Mouse (Mus musculus) CH12.LX (cell line): Measurements from ENCODE around the gene Arhgef18. TPM values are rescaled to one million over a fixed set of nuclear protein-coding genes. Genes with fewer than 3 reads are reported as not detected.

ENCODE experiments used
- DNase-seq: peaks from one replicate; pipeline ENCODE4 v3.0.0-alpha.2; 2013; ENCODE audit errors: extremely low read depth
- H3K27ac ChIP-seq: 2 replicates; pipeline ENCODE4 v1.5.1; 2012; ENCODE audit warnings: low read depth, mild to moderate bottlenecking, control low read depth, moderate library complexity; ENCODE audit not compliant: insufficient read depth
- H3K27me3 ChIP-seq: replicated peaks from 2 replicates; pipeline ENCODE3; 2012; ENCODE audit warnings: inconsistent platforms
- H3K36me3 ChIP-seq, 2 experiments: replicated peaks in 1 of 2; 2 replicates each; pipeline versions ENCODE3 to v1.6.1; 2012; ENCODE audit warnings: inconsistent platforms in 1 of 2, low read length in 1 of 2, mild to moderate bottlenecking in 1 of 2, mixed read lengths in 1 of 2, moderate library complexity in 1 of 2; ENCODE audit not compliant: control insufficient read depth in 1 of 2, insufficient read depth in 1 of 2
- H3K4me1 ChIP-seq, 2 experiments: 2 replicates each; pipeline ENCODE4 v1.6.1; 2012; ENCODE audit warnings: inconsistent platforms in 1 of 2, moderate library complexity in 1 of 2; ENCODE audit not compliant: insufficient read depth in 2 of 2, control insufficient read depth in 1 of 2
- H3K4me2 ChIP-seq: 2 replicates; pipeline ENCODE4 v1.6.1; 2012; ENCODE audit warnings: low read depth, mild to moderate bottlenecking, control low read depth; ENCODE audit not compliant: poor library complexity, insufficient read depth, severe bottlenecking
- H3K4me3 ChIP-seq, 3 experiments: fragments of 150-350 bp in 1 of 3; sonication (generic) in 1 of 3; replicated peaks in 1 of 3; 2 replicates each; pipeline versions ENCODE3 to v1.5.1; 2011 to 2012; ENCODE audit warnings: low read depth in 2 of 3, low read length in 2 of 3, mild to moderate bottlenecking in 2 of 3, moderate library complexity in 2 of 3, control low read depth in 1 of 3, improper control_type of control experiment in 1 of 3, inconsistent platforms in 1 of 3, mixed read lengths in 1 of 3; ENCODE audit not compliant: poor library complexity in 1 of 3
- H3K79me2 ChIP-seq: replicated peaks from 2 replicates; pipeline ENCODE4 v1.6.1; 2012; ENCODE audit warnings: mild to moderate bottlenecking, moderate library complexity; ENCODE audit not compliant: control insufficient read depth, poor library complexity, insufficient read depth, severe bottlenecking; ENCODE audit errors: extremely low read depth
- H3K9ac ChIP-seq: 2 replicates; pipeline ENCODE4 v1.6.1; 2012; ENCODE audit warnings: low read depth, mild to moderate bottlenecking, control low read depth, moderate library complexity; ENCODE audit not compliant: insufficient read depth
- H3K9me3 ChIP-seq: replicated peaks from 2 replicates; pipeline ENCODE3; 2012; ENCODE audit warnings: low read length, inconsistent platforms, mixed read lengths
- CHD1 ChIP-seq: IDR thresholded peaks from 2 replicates; pipeline ENCODE4 v1.6.1; 2012; ENCODE audit warnings: low read depth, low read length, improper control_type of control experiment, inconsistent platforms
- CHD2 ChIP-seq: IDR thresholded peaks from 2 replicates; pipeline ENCODE4 v1.6.1; 2011; ENCODE audit warnings: low read length, improper control_type of control experiment
- GABPA ChIP-seq: IDR thresholded peaks from 2 replicates; pipeline ENCODE4 v1.6.1; 2012; ENCODE audit warnings: low read depth, low read length, improper control_type of control experiment, inconsistent platforms; ENCODE audit not compliant: insufficient replicate concordance
- HCFC1 ChIP-seq: IDR thresholded peaks from 2 replicates; pipeline ENCODE4 v1.6.1; 2012; ENCODE audit warnings: low read depth, mild to moderate bottlenecking, inconsistent platforms, low read length, improper control_type of control experiment
- JUN ChIP-seq: IDR thresholded peaks from 2 replicates; pipeline ENCODE4 v1.6.1; 2011; ENCODE audit warnings: low read depth, mild to moderate bottlenecking, low read length, improper control_type of control experiment, moderate library complexity; ENCODE audit not compliant: insufficient read depth
- MAFK ChIP-seq: IDR thresholded peaks from 2 replicates; pipeline ENCODE4 v1.6.1; 2011; ENCODE audit warnings: low read length, improper control_type of control experiment; ENCODE audit not compliant: insufficient replicate concordance
- MAX ChIP-seq: IDR thresholded peaks from 2 replicates; pipeline ENCODE4 v1.6.1; 2011; ENCODE audit warnings: low read length, improper control_type of control experiment
- MEF2A ChIP-seq: IDR thresholded peaks from 2 replicates; pipeline ENCODE4 v1.6.1; 2014; ENCODE audit warnings: low read depth, mild to moderate bottlenecking, inconsistent platforms, low read length, improper control_type of control experiment, borderline replicate concordance
- MYC ChIP-seq: IDR thresholded peaks from 2 replicates; pipeline ENCODE4 v1.6.1; 2011; ENCODE audit warnings: low read depth, mild to moderate bottlenecking, improper control_type of control experiment, low read length
- SMC3 ChIP-seq: IDR thresholded peaks from 2 replicates; pipeline ENCODE4 v1.6.1; 2011; ENCODE audit warnings: low read depth, low read length, improper control_type of control experiment
- ZC3H11A ChIP-seq: IDR thresholded peaks from 2 replicates; pipeline ENCODE4 v1.6.1; 2012; ENCODE audit warnings: low read depth, mild to moderate bottlenecking, inconsistent platforms, low read length, improper control_type of control experiment
- ZMIZ1 ChIP-seq: IDR thresholded peaks from 2 replicates; pipeline ENCODE4 v1.6.1; 2012; ENCODE audit warnings: low read depth, mild to moderate bottlenecking, inconsistent platforms, low read length, improper control_type of control experiment
- ZNF384 ChIP-seq: IDR thresholded peaks from 2 replicates; pipeline ENCODE4 v1.6.1; 2012; ENCODE audit warnings: low read depth, low read length, improper control_type of control experiment, inconsistent platforms
- dilution Hi-C: fragments of 300-500 bp; cut with MboI; formaldehyde crosslinking; loops from 2 replicates; pipeline ENCODE4 v1.14.3; 2020; ENCODE audit warnings: low sequenced_read_pairs; ENCODE audit not compliant: extremely low pct_unique_long_range_greater_than_20kb, extremely low pct_ligation_motif_present
- in situ Hi-C: fragments of 300-500 bp; cut with MboI; formaldehyde crosslinking; loops from 3 replicates; pipeline ENCODE4 v1.14.3; 2019; ENCODE audit warnings: low sequenced_read_pairs, low pct_ligation_motif_present, low pct_unique_long_range_greater_than_20kb, mixed read lengths
- polyA plus RNA-seq: library from polyadenylated mRNA; unstranded; fragments of >175 nt; gene quantifications from 2 replicates; pipeline ENCODE4 v1.2.1, GENCODE M21; 2012; ENCODE audit warnings: low read depth; ENCODE audit not compliant: insufficient read length
- total RNA-seq, 2 experiments: library from RNA; depleted of rRNA; stranded (reverse); fragments of 300-350 nt in 1 of 2; fragments of >200 nt in 1 of 2; gene quantifications; 2 replicates each; pipeline ENCODE4 v1.2.3; 2012 to 2014

The Arhgef18 gene
- total and polyA plus RNA-seq, 3 experiments: 0.21 to 0.26 TPM; not detected in 1

DNA sequence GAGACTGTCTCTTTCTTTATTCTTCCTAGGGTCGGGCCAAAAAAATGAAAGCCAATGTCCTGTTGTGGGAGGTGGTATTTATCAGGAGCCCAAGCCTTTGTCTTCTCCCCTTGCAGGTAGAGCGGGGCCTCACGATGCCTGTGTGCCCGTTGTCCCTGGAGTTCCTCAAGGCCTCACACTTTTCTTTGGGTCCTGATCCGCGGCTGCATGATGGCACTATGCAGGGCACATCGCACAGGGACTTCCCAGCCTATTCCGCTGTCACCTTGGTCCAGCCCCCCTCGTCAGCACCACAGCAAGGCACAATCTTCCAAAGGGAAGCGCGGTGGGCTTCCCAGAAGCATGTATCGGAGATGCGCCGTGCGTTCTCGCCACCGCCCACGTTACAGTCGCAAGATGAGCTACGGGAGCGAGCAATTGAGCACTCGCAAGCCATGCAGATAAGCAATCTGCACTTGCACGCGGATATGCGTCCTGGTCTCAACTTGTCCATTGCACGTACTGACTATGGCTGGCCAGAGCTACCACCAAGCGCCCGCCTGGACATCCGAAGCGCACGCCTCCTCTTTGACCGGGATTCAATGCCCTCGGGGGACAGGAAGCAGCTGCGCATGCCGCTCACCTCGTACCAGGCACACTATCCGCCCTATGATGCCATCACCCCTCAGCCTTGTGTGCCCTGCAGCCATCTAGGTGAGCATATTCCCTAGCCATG, 83.1 kb downstream of the Arhgef18 start:
- in situ Hi-C loops: no loop called here
- dilution Hi-C loops: no loop called here

DNA sequence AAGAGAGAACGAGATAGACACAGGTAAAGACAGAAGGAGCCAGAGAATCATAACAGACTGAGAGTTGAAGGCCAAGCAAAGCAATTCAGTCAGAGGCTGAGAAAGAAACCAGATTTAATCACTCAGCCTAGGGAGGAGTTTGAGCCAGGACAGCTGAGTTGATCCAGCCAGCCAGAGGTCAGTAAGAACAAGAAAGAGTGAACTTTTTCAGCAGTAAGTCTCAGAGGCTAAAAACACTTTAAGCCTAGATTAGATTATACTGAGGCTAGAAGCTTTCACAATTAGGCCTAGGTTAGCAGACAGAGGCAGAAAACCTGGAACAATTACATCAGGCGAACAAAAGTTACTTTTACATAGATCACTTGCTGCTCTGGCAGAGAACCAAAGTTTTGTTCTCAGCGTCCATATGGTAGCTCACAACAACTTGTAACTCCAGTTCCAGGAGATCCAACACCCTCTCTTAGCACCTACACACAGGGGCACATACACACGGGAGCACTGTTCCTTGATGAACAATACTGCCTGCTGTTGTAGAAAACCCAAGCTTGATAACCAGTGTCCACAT, 87.5 kb downstream of the Arhgef18 start:
- Histone ChIP-seq H3K4me2 (no peak overlapping the region), H3K9ac (no peak overlapping the region), H3K79me2 (no peaks in the 10 kb centered on the region), H3K4me1 (0 out of 4 replicates have a peak, but pooled peaks cover 0 to 3% of the 10 kb centered on the region in 2 experiments), H3K36me3 (no peaks in the 10 kb centered on the region), H3K27me3 (no peaks in the 10 kb centered on the region), H3K27ac (no peak overlapping the region), H3K9me3 (no peaks in the 10 kb centered on the region), H3K4me3 (no peak overlapping the region)
- dilution Hi-C loops (no loop called here), in situ Hi-C loops (no loop called here)
- DNase-seq: no peak
- TF ChIP-seq GABPA (no peak), MEF2A (no peak), CHD1 (no peak), ZC3H11A (no peak), JUN (no peak), CHD2 (no peak), MYC (no peak)
- TF ChIP-seq, all 38 proteins: peak for 0

More for the DNA sequence above, 83.1 kb downstream of the Arhgef18 start:
- TF ChIP-seq MAX: no peak
- TF ChIP-seq ZMIZ1: no peak
- TF ChIP-seq MAFK: no peak
- no peak for TF ChIP-seq SMC3
- TF ChIP-seq CHD1: no peak
- no peak for TF ChIP-seq HCFC1
- TF ChIP-seq ZNF384: no peak
- TF ChIP-seq, all 38 proteins: peak for 0
- no peaks in the 10 kb centered on the region for H3K4me1 ChIP-seq
- H3K36me3 ChIP-seq: no peaks in the 10 kb centered on the region
- H3K9ac ChIP-seq: no peak overlapping the region
- no peak overlapping the region for H3K4me2 ChIP-seq
- no peak overlapping the region for H3K4me3 ChIP-seq
- no peaks in the 10 kb centered on the region for H3K9me3 ChIP-seq
- no peaks in the 10 kb centered on the region for H3K27me3 ChIP-seq
- no peaks in the 10 kb centered on the region for H3K79me2 ChIP-seq
- no peak for DNase-seq
- H3K27ac ChIP-seq: no peak overlapping the region
